Mouse (Mus musculus): ENCODE measurements at regions not wholly inside any gene's neighbourhood (a gene's known extent, or its start where the extent isn't known, plus 50 kb on each side); places are given as distances from the start of the nearest gene placed in this dataset.

- no peak for TF ChIP-seq CTCF (IDR thresholded peaks at IDR 0.05)
- Histone ChIP-seq H3K9me3 (ENCODE audit: low read length) (no peaks in the 10 kb centered on the region), H3K27me3 (ENCODE audit: insufficient read depth, low read length) (no peaks in the 10 kb centered on the region), H3K4me2 (ENCODE audit: low read depth, low read length, poor library complexity, severe bottlenecking) (no peak overlapping the region), H3K9ac (replicated peaks; ENCODE audit: low read length, poor library complexity, severe bottlenecking) (no peak overlapping the region), H3K4me3 (ENCODE audit: low read depth, low read length) (no peak overlapping the region), H3K4me1 (ENCODE audit: insufficient read depth, low read length) (no peaks in the 10 kb centered on the region), H3K27ac (ENCODE audit: low read depth, low read length) (no peak overlapping the region), H3K36me3 (ENCODE audit: insufficient read depth, low read length) (no peaks in the 10 kb centered on the region)
- DNase-seq (ENCODE audit: low spot score) (no peak), ATAC-seq (ENCODE audit: low FRiP score) (no peak)
- WGBS = 93% methylated on average over 13 of the region's 13 CpGs
These were observed 260.8 kb downstream of the Actr3 start for GRCm38 (mm10) chr1:125174725-125175124.

DNA sequence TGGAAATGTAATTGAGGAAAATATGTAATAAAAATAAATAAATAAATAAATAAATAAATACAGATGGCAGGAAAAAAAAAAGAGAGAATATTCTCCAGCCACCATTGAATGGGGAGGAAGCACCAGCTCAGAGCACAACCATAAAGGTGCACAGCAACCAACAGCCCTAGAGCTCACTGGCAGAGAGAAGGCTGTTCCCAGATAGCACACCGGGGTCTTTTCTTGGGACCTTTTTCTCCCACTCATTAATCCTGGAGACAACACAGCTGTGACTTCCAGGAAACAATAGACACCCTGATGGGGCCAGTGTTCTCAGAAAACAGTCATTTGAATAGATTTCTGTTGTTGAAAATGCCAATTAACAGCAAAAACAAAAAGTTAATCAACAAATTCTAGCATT, 263.1 kb downstream of the Actr3 start:
- WGBS = 32% methylated on average over 1 of the region's 1 CpGs
- TF ChIP-seq CTCF (IDR thresholded peaks at IDR 0.05) = no peak

DNA sequence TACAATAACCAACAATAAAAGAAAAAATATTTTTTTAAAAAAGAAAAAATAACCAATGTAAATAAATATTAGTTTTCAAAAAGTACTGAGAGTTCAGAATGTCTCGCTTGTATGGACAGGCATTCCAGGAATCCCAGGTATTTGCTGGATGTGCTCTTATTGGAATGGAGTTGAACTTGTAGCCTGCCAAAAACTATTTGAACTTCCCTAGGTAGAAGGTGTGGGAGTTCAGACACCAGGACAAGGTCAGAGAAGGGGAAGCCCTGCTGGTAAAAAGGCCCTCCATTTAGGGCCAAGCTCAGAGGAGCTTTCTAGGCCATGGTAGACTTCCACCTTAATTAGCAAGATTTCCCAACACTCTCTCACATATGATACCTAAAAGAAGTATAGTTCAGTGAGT, 270.3 kb downstream of the Actr3 start:
- no peak for DNase-seq (ENCODE audit: low spot score)
- no peak for TF ChIP-seq CTCF (IDR thresholded peaks at IDR 0.05)
- 93% methylated on average over 1 of the region's 1 CpGs for WGBS
- H3K4me1 ChIP-seq (ENCODE audit: insufficient read depth, low read length) = no peaks in the 10 kb centered on the region
- H3K4me2 ChIP-seq (ENCODE audit: low read depth, low read length, poor library complexity, severe bottlenecking) = no peak overlapping the region
- H3K27me3 ChIP-seq (ENCODE audit: insufficient read depth, low read length) = no peaks in the 10 kb centered on the region
- no peak for ATAC-seq (ENCODE audit: low FRiP score)
- no peaks in the 10 kb centered on the region for H3K9me3 ChIP-seq (ENCODE audit: low read length)
- H3K4me3 ChIP-seq (ENCODE audit: low read depth, low read length) = no peak overlapping the region
- no peaks in the 10 kb centered on the region for H3K36me3 ChIP-seq (ENCODE audit: insufficient read depth, low read length)
- H3K9ac ChIP-seq (replicated peaks; ENCODE audit: low read length, poor library complexity, severe bottlenecking) = no peak overlapping the region
- no peak overlapping the region for H3K27ac ChIP-seq (ENCODE audit: low read depth, low read length)

More for the DNA sequence above, 263.1 kb downstream of the Actr3 start:
- Histone ChIP-seq H3K9me3 (ENCODE audit: low read length) (no peaks in the 10 kb centered on the region), H3K9ac (replicated peaks; ENCODE audit: low read length, poor library complexity, severe bottlenecking) (no peak overlapping the region), H3K27me3 (ENCODE audit: insufficient read depth, low read length) (no peaks in the 10 kb centered on the region), H3K4me1 (ENCODE audit: insufficient read depth, low read length) (no peaks in the 10 kb centered on the region), H3K4me2 (ENCODE audit: low read depth, low read length, poor library complexity, severe bottlenecking) (no peak overlapping the region), H3K4me3 (ENCODE audit: low read depth, low read length) (no peak overlapping the region), H3K36me3 (ENCODE audit: insufficient read depth, low read length) (no peaks in the 10 kb centered on the region), H3K27ac (ENCODE audit: low read depth, low read length) (no peak overlapping the region)
- no peak for DNase-seq (ENCODE audit: low spot score)
- no peak for ATAC-seq (ENCODE audit: low FRiP score)

DNA sequence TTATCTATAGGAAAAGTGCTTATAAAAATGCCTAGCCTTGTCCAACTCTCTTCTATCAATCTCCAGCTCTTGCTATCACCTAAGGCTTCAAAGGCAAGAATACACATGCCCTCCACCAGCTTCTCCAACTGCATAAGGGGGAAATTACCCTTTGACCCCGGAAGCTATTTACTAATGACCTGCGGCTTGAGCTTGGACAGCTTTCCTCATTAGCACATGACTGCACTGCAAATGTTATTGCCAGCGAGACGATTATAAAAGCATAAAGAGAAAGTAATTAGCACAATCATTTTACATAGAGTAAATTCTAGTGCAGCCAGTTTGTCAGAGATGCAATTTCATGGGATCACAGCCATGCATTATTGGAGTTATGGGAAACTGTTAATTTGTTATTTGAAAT, 277.0 kb downstream of the Actr3 start:
- no peaks in the 10 kb centered on the region for H3K27me3 ChIP-seq (ENCODE audit: insufficient read depth, low read length)
- no peaks in the 10 kb centered on the region for H3K36me3 ChIP-seq (ENCODE audit: insufficient read depth, low read length)
- H3K4me2 ChIP-seq (ENCODE audit: low read depth, low read length, poor library complexity, severe bottlenecking) = no peak overlapping the region
- H3K27ac ChIP-seq (ENCODE audit: low read depth, low read length) = no peak overlapping the region
- TF ChIP-seq CTCF (IDR thresholded peaks at IDR 0.05) = no peak
- H3K9ac ChIP-seq (replicated peaks; ENCODE audit: low read length, poor library complexity, severe bottlenecking) = no peak overlapping the region
- DNase-seq (ENCODE audit: low spot score) = peak; percentile 18
- H3K9me3 ChIP-seq (ENCODE audit: low read length) = no peaks in the 10 kb centered on the region
- H3K4me1 ChIP-seq (ENCODE audit: insufficient read depth, low read length) = no peaks in the 10 kb centered on the region
- no peak for ATAC-seq (ENCODE audit: low FRiP score)
- no peak overlapping the region for H3K4me3 ChIP-seq (ENCODE audit: low read depth, low read length)
- 78% methylated on average over 4 of the region's 4 CpGs for WGBS

DNA sequence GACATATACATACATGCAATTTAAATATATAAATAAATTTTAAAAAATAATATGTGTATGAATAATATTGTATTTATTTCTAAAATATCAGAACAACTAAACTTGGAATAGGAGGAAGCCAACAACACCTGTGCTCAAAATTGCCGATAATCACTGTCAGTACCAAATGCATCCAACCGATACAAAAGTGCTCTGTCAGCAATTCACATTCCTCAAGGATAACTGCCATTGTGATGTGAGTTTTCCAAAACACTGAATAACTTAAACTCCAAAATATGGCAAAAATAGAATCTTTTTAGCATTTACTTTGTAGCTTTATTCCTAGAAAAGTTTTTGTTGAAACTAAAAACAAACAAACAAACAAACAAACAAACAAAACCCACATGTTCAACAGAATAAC, 279.4 kb downstream of the Actr3 start:
- Histone ChIP-seq H3K4me3 (ENCODE audit: low read depth, low read length) (no peak overlapping the region), H3K36me3 (ENCODE audit: insufficient read depth, low read length) (no peaks in the 10 kb centered on the region), H3K9ac (replicated peaks; ENCODE audit: low read length, poor library complexity, severe bottlenecking) (no peak overlapping the region), H3K4me2 (ENCODE audit: low read depth, low read length, poor library complexity, severe bottlenecking) (no peak overlapping the region), H3K4me1 (ENCODE audit: insufficient read depth, low read length) (no peaks in the 10 kb centered on the region), H3K27ac (ENCODE audit: low read depth, low read length) (no peak overlapping the region), H3K27me3 (ENCODE audit: insufficient read depth, low read length) (no peaks in the 10 kb centered on the region), H3K9me3 (ENCODE audit: low read length) (no peaks in the 10 kb centered on the region)
- TF ChIP-seq CTCF (IDR thresholded peaks at IDR 0.05) = no peak
- no peak for ATAC-seq (ENCODE audit: low FRiP score)
- DNase-seq (ENCODE audit: low spot score) = no peak
- WGBS = 94% methylated on average over 2 of the region's 2 CpGs

- no peaks in the 10 kb centered on the region for H3K9me3 ChIP-seq (ENCODE audit: low read length)
- DNase-seq (ENCODE audit: low spot score) (no peak), ATAC-seq (ENCODE audit: low FRiP score) (no peak)
- H3K9ac ChIP-seq (replicated peaks; ENCODE audit: low read length, poor library complexity, severe bottlenecking) = no peak overlapping the region
- no peaks in the 10 kb centered on the region for H3K27me3 ChIP-seq (ENCODE audit: insufficient read depth, low read length)
- H3K27ac ChIP-seq (ENCODE audit: low read depth, low read length) = no peak overlapping the region
- no peaks in the 10 kb centered on the region for H3K36me3 ChIP-seq (ENCODE audit: insufficient read depth, low read length)
- H3K4me3 ChIP-seq (ENCODE audit: low read depth, low read length) = no peak overlapping the region
- TF ChIP-seq CTCF (IDR thresholded peaks at IDR 0.05) = no peak
- H3K4me2 ChIP-seq (ENCODE audit: low read depth, low read length, poor library complexity, severe bottlenecking) = no peak overlapping the region
- no peaks in the 10 kb centered on the region for H3K4me1 ChIP-seq (ENCODE audit: insufficient read depth, low read length)
These were observed 285.7 kb downstream of the Actr3 start for GRCm38 (mm10) chr1:125149817-125150216.

DNA sequence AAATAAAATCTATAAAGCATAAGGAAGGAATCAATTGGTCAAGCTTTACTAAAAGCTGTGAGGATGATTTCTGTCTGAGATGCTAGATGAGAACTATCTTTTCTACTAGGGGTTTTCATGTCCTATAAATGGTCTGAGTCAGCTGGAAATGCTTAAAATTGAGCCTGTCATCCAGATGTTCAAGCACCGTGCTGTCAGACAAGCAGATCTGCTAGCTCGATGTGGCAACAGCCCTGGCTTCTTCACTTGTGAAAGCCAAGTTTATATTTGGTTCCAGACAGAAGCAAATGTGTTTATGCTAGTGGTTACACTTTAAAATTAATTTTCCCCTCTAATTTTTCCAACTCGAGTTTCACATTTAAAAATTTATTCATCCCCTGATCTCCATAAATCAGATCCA, 311.7 kb downstream of the Actr3 start:
- Histone ChIP-seq H3K9me3 (ENCODE audit: low read length) (no peaks in the 10 kb centered on the region), H3K27me3 (ENCODE audit: insufficient read depth, low read length) (no peaks in the 10 kb centered on the region), H3K27ac (ENCODE audit: low read depth, low read length) (no peak overlapping the region), H3K36me3 (ENCODE audit: insufficient read depth, low read length) (no peaks in the 10 kb centered on the region), H3K4me2 (ENCODE audit: low read depth, low read length, poor library complexity, severe bottlenecking) (no peak overlapping the region), H3K4me3 (ENCODE audit: low read depth, low read length) (no peak overlapping the region), H3K4me1 (ENCODE audit: insufficient read depth, low read length) (no peaks in the 10 kb centered on the region), H3K9ac (replicated peaks; ENCODE audit: low read length, poor library complexity, severe bottlenecking) (no peak overlapping the region)
- TF ChIP-seq CTCF (IDR thresholded peaks at IDR 0.05) = no peak
- DNase-seq (ENCODE audit: low spot score) = no peak
- no peak for ATAC-seq (ENCODE audit: low FRiP score)
- 79% methylated on average over 3 of the region's 3 CpGs for WGBS
